Mouse (Mus musculus) left cerebral cortex, adult 8-10 months (tissue): ENCODE measurements around the gene Smarcd2. TPM values are rescaled to one million over a fixed set of nuclear protein-coding genes. Genes with fewer than 3 reads are reported as not detected.
"Not testable (repeated sequence)": the region's sequence is repeated elsewhere in the genome, so short reads cannot be mapped to it uniquely, and the experiment has no call there.

Experiments
- DNase-seq, 2 experiments: peaks; one replicate each; pipeline ENCODE4 v3.0.0; 2022; ENCODE audit warnings: low spot score in 2 of 2
- total RNA-seq, 4 experiments: library from RNA; stranded (reverse); gene quantifications; 2 replicates each; pipeline ENCODE4 v1.2.4; 2022

Smarcd2 gene
- total RNA-seq, 4 experiments from 2014 or later = 12.2 to 20.5 (median 19.4) TPM

DNA sequence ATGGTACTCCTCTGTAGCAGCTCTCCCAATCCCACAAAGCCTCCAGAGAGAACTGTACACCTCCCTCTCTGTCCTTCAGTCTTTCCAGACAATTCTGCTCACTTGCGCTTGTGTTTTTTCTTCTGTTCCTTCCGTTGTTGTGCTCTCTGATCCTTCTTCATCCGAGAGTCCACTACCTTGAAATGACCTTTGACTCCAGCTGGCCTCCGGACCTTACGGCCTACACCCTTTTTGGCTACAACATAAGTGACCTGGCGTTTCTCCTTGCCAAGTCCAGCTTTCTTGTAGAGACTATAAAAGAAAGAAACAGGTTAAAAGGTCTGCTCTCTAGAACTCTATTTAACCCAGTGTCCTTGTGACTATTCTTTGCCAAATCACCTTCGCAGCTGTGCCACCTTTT, 23.4 kb downstream of the Smarcd2 start:
- no peak for DNase-seq

DNA sequence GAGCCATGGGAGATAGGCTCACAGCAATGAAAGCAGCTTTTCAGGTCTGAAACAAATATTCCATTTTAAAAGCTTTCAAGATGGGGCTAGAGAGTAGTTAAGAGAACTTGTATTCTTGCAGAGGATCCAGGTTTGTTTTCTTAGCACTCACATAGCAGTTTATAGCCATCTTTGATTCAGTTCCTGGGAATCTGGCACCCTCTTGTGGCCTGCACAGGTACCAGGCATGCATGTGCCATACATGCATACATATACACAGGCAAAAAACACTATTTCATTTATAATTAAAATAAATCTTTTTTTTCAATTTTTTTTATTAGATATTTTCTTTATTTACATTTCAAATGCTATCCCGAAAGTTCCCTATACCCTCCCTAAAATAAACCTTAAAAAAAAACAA, 25.9 kb downstream of the Smarcd2 start:
- DNase-seq = no peak

DNA sequence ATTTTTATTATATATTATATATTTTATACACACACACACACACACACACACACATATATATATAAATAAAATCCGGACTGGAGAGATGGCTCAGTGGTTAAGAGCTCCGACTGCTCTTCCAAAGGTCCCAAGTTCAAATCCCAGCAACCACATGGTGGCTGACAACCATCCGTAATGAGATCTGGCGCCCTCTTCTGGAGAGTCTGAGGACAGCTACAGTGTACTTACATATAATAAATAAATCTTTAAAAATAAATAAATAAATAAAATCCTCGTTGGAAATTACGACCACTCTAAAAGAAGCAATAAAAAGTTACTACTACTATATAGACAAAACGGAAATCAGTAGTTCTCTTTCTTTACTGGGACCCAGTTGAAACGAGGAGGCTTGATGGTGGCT, 38.8 kb downstream of the Smarcd2 start:
- DNase-seq = not testable (repeated sequence)

DNA sequence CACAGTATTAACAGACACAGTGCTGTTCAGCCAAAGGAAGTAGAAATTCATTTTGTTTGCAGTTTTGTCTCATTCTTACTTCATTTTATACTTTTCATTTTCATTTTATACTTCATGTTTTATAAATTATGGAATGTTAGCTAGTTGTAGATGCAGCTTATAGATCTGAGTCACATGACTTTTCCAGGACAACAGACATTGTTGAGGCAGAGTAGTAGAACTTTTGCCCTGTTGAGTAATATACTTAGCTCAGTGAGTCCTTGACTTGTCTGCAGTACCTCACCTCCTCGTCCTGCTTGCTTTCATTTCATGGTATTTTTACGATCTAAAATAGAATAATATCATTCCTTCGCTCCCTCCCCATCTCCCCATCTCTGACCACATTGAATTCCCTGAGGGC, 52.2 kb downstream of the Smarcd2 start:
- DNase-seq = no peak

DNA sequence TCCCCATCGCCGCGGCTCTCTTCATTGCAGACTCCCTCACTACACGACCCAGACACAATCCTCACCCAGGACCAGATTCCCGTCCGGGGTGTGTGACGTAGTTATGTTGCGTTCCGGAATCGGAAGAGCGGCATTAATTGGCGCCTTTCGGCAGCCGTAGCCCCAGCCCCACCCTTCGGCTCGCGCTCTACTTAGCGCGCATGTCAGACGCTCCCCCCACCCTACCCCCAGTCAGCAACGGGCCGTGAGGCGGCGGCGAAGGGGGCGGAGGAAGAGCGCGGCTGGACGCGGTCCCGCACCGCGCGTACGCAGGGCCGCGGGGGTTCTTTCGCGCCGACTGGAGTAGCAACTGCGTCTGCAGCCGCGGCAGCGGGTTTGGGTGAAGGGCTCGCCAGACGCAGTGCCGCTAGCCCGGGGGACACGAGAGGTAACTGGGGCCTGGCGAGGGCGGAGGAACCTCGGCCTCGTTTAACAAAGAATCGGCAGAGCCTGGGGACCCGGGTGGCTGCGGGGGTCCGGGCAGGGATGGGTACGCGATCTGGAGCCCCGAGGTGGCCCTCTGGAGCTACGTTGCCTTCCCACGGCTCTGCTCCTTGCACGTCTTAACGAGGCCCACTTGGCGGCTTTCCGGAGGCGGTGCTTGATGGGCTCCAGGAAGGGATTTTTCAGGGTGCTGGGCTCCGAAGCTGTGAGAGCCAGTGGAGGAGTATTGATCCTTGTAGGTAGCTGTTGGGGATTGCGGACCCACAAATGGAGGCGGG, 55.9 kb downstream of the Smarcd2 start, which contains the start of gene Ddx42:
TSS of gene Ddx42 (plus strand) at position 197 of the 761 bp plus-strand sequence.
- peak in 1 of 2 experiments; percentile 94 for DNase-seq

DNA sequence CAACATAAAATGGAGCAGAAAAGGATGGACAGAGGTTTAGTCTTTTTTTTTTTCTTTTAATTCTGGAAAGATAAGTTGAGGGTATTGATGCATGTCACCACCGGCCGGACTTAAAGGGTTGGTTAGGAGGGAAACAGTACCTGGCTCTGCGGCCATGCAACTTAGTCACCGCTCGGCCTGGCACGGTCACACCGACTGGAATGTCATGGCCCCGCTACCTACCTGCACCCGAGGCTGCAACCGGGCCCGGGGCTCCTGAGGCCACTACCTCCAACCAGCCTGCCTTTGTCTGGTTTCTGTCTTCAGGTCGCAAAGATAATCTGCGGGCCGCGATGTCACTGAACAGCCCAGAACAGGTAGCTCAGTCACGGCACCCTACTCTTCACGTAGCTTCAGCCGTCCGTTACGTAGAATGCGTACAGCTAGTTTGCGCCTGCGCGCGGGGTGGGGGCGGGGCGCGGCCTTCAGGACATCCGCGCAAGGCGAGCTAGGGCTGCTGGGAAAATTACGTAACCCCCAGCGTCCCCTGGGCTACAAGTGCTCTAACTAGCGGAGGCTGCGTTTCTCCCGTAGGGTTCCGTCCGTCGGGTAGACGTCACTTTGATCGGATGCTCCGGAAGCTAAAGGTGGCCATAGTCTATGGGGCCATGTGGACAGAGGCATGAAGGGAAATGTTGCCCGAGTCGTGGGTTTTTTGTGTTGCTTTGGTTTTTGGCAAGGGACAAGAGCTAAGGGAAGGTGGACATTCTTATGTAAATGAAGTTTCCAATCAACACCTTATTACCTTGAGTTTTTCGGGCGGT, 56.6 kb downstream of the Smarcd2 start, which contains the start of gene Ccdc47:
TSS of gene Ccdc47 (minus strand) at position 418 of the 803 bp plus-strand sequence.
- DNase-seq = peak; percentile 80 to 99

DNA sequence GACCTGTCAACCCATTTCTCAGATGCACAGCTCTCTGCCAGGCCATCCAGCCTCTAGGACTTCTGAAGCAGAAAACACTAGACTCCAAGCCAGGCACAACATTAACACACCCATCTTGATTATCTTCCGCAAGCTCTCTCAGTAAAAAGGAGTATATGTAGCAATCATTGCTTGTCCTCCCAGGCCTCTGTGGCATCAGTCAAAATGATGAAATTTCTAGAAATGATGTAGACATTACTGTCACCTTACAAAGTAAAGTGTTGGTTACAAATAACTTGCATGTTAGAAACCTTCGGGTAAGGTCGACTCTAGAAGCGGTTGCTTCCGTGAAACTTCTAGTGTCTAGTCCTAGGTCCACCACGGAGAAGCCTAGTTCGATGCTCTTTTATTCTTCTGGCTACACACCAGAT, 57.3 kb downstream of the Smarcd2 start:
- no peak for DNase-seq

DNA sequence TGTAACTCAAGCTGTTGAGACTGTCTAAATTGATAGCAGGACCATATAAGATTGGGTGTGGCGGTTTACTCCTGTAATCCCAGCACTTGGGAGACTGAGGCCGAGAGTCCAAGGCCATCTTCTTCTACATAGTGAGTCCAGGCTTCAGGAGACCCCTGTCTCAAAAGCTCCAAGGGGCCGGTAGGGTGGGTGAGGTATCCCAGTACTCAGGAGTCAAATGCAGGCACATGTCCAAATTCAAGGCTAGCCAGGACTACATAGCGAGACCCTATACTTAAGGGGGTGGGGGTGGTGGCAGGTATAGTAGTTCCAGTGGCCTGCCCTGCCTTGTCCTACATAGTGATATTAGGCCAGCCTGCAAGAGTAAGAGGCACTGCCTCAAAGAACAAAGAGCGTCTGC, 57.9 kb downstream of the Smarcd2 start:
- DNase-seq = no peak

Other genes with a start within 250 kb of the Smarcd2 start
- gene Dcaf7, start 236.1 kb downstream of the Smarcd2 start, total RNA-seq = 100 to 1,000 TPM; 126 to 137 (median 132) TPM
- 10 to 100 TPM; 16.1 to 18.2 (median 17.2) TPM for gene Taco1, start 206.9 kb downstream of the Smarcd2 start, total RNA-seq
- 10 to 100 TPM; 28.2 to 31.8 (median 28.7) TPM for gene Map3k3, start 188.4 kb downstream of the Smarcd2 start, total RNA-seq
- gene Gm10840, start 112.1 kb downstream of the Smarcd2 start, total RNA-seq = 1 to 10 TPM in 1 of 4 experiments, not detected in 3; 1.7 TPM
- gene Limd2, start 112.1 kb downstream of the Smarcd2 start, total RNA-seq = 10 to 100 TPM; 79.3 to 90.2 (median 86.9) TPM
- gene Strada, start 70.8 kb downstream of the Smarcd2 start, total RNA-seq = 10 to 100 TPM; 29.0 to 34.0 (median 30.3) TPM
- 10 to 100 TPM; 83.3 to 93.9 (median 86.2) TPM for gene Ccdc47, start 56.6 kb downstream of the Smarcd2 start, total RNA-seq
- gene Ddx42, start 56.0 kb downstream of the Smarcd2 start, total RNA-seq = 10 to 100 TPM; 64.8 to 69.6 (median 68.7) TPM
- gene Ftsj3, start 16.9 kb downstream of the Smarcd2 start, total RNA-seq = 10 to 100 TPM; 24.2 to 34.4 (median 29.6) TPM
- gene Psmc5, start 16.8 kb downstream of the Smarcd2 start, total RNA-seq = 100 to 1,000 TPM; 185 to 217 (median 197) TPM
- gene Tcam1, start 3.7 kb upstream of the Smarcd2 start, total RNA-seq = under 1 TPM in 3 of 4 experiments, not detected in 1; 0.14 to 0.17 (median 0.16) TPM
- gene Gh, start 28.9 kb upstream of the Smarcd2 start, total RNA-seq = 10 to 100 TPM in 1 of 4 experiments, 1 to 10 TPM in 1, not detected in 2; 1.1 to 16.8 TPM
- under 1 TPM in 2 of 4 experiments, not detected in 2; 0.26 to 0.93 TPM for gene Cd79b, start 41.8 kb upstream of the Smarcd2 start, total RNA-seq
- gene Scn4a, start 80.3 kb upstream of the Smarcd2 start, total RNA-seq = under 1 TPM in 3 of 4 experiments, not detected in 1; 0.04 to 0.43 (median 0.11) TPM
- gene Prr29, start 92.5 kb upstream of the Smarcd2 start, total RNA-seq = not detected
- 1 to 10 TPM; 2.0 to 2.3 (median 2.2) TPM for gene Icam2, start 115.1 kb upstream of the Smarcd2 start, total RNA-seq
- gene Ern1, start 214.9 kb upstream of the Smarcd2 start, total RNA-seq = 10 to 100 TPM in 1 of 4 experiments, 1 to 10 TPM in 3; 8.2 to 10.5 (median 9.2) TPM